Mouse (Mus musculus) midbrain, embryonic 11.5 days (tissue): ENCODE measurements at regions not wholly inside any gene's neighbourhood (a gene's known extent, or its start where the extent isn't known, plus 50 kb on each side); places are given as distances from the start of the nearest gene placed in this dataset.

Source experiments
- ATAC-seq: fragments of 200-750 bp; cut with Nextera tagmentation; 2 replicates; pipeline ENCODE4 v1.8.0; 2017; ENCODE audit warnings: moderate TSS enrichment, moderate library complexity; ENCODE audit not compliant: low FRiP score
- DNase-seq: peaks from one replicate; pipeline ENCODE4 v3.0.0; 2015; ENCODE audit warnings: low spot score; ENCODE audit errors: missing footprints
- H3K27ac ChIP-seq: fragments of 300-500 bp; sonication (generic); 2 replicates; pipeline ENCODE4 v1.5.1; 2014; ENCODE audit warnings: low read depth, low read length
- H3K27me3 ChIP-seq: fragments of 300-500 bp; sonication (generic); 2 replicates; pipeline ENCODE4 v1.6.1; 2014; ENCODE audit warnings: mild to moderate bottlenecking, low read length, moderate library complexity, mixed read lengths; ENCODE audit not compliant: control insufficient read depth, insufficient read depth
- H3K36me3 ChIP-seq: fragments of 300-500 bp; sonication (generic); 2 replicates; pipeline ENCODE4 v1.6.1; 2014; ENCODE audit warnings: mild to moderate bottlenecking, low read length, moderate library complexity, mixed read lengths; ENCODE audit not compliant: control insufficient read depth, insufficient read depth
- H3K4me1 ChIP-seq: fragments of 300-500 bp; sonication (generic); 2 replicates; pipeline ENCODE4 v1.6.1; 2014; ENCODE audit warnings: low read length; ENCODE audit not compliant: control insufficient read depth, insufficient read depth
- H3K4me2 ChIP-seq: fragments of 300-500 bp; sonication (generic); 2 replicates; pipeline ENCODE4 v1.6.1; 2014; ENCODE audit warnings: mild to moderate bottlenecking, moderate library complexity
- H3K4me3 ChIP-seq: fragments of 300-500 bp; sonication (generic); 2 replicates; pipeline ENCODE4 v1.5.1; 2014; ENCODE audit warnings: low read depth, low read length
- H3K9ac ChIP-seq: fragments of 300-500 bp; sonication (generic); 2 replicates; pipeline ENCODE4 v1.6.1; 2014; ENCODE audit warnings: low read length
- H3K9me3 ChIP-seq: fragments of 300-500 bp; sonication (generic); 2 replicates; pipeline ENCODE4 v1.6.1; 2016; ENCODE audit warnings: low read length; ENCODE audit not compliant: control insufficient read depth
- WGBS: fragments of 180-500 bp; shearing (Covaris S2); extraction: QIAGEN DNeasy Blood & Tissue Kit; methylation state at CpG from one replicate; pipeline ENCODE4 v1.1.7; 2014; 5-methylcytosine and 5-hydroxymethylcytosine counted together

GRCm38 (mm10) chr13:113489951-113490822 lies 128.2 kb downstream of the Snx18 start:
- WGBS, result 84% methylated on average over 6 of the region's 6 CpGs
- no peaks in the 10 kb centered on the region for H3K36me3 ChIP-seq
- DNase-seq (no peak), ATAC-seq (no peak)
- no peaks in the 10 kb centered on the region for H3K27me3 ChIP-seq
- H3K9ac ChIP-seq, result no peak overlapping the region
- H3K9me3 ChIP-seq, result no peaks in the 10 kb centered on the region
- H3K4me2 ChIP-seq, result no peak overlapping the region
- H3K27ac ChIP-seq, result no peak overlapping the region
- H3K4me3 ChIP-seq, result no peak overlapping the region
- no peaks in the 10 kb centered on the region for H3K4me1 ChIP-seq

- H3K9me3 ChIP-seq, result no peaks in the 10 kb centered on the region
- ATAC-seq (no peak), DNase-seq (no peak)
- H3K27ac ChIP-seq, result no peak overlapping the region
- H3K27me3 ChIP-seq, result no peaks in the 10 kb centered on the region
- no peaks in the 10 kb centered on the region for H3K36me3 ChIP-seq
- no peak overlapping the region for H3K9ac ChIP-seq
- no peaks in the 10 kb centered on the region for H3K4me1 ChIP-seq
- no peak overlapping the region for H3K4me3 ChIP-seq
- WGBS, result 81% methylated on average over 6 of the region's 6 CpGs
- H3K4me2 ChIP-seq, result no peak overlapping the region
Observed at GRCm38 (mm10) chr13:113486368-113486955, 131.9 kb downstream of the Snx18 start.

- no peaks in the 10 kb centered on the region for H3K27me3 ChIP-seq
- H3K9me3 ChIP-seq, result no peaks in the 10 kb centered on the region
- H3K36me3 ChIP-seq, result no peaks in the 10 kb centered on the region
- DNase-seq (no peak), ATAC-seq (no peak)
- H3K4me3 ChIP-seq, result no peak overlapping the region
- WGBS, result 91% methylated on average over 7 of the region's 7 CpGs
- H3K4me2 ChIP-seq, result no peak overlapping the region
- H3K9ac ChIP-seq, result no peak overlapping the region
- H3K4me1 ChIP-seq, result no peaks in the 10 kb centered on the region
- no peak overlapping the region for H3K27ac ChIP-seq
Observed at GRCm38 (mm10) chr13:113485511-113485910, 132.9 kb downstream of the Snx18 start.

GRCm38 (mm10) chr13:113484159-113484762 lies 134.1 kb downstream of the Snx18 start:
- Histone ChIP-seq H3K4me3 (no peak overlapping the region), H3K27me3 (no peaks in the 10 kb centered on the region), H3K4me2 (no peak overlapping the region), H3K9me3 (no peaks in the 10 kb centered on the region), H3K36me3 (no peaks in the 10 kb centered on the region), H3K4me1 (no peaks in the 10 kb centered on the region), H3K9ac (no peak overlapping the region), H3K27ac (no peak overlapping the region)
- DNase-seq (no peak), ATAC-seq (no peak)
- WGBS, result 79% methylated on average over 10 of the region's 10 CpGs

- H3K4me1 ChIP-seq, result no peaks in the 10 kb centered on the region
- H3K4me3 ChIP-seq, result no peak overlapping the region
- no peak for DNase-seq
- no peaks in the 10 kb centered on the region for H3K27me3 ChIP-seq
- H3K9me3 ChIP-seq, result no peaks in the 10 kb centered on the region
- no peak overlapping the region for H3K9ac ChIP-seq
- H3K27ac ChIP-seq, result no peak overlapping the region
- H3K36me3 ChIP-seq, result no peaks in the 10 kb centered on the region
- no peak for ATAC-seq
- 90% methylated on average over 1 of the region's 1 CpGs for WGBS
- H3K4me2 ChIP-seq, result no peak overlapping the region
Observed at GRCm38 (mm10) chr13:113482911-113483310, 135.5 kb downstream of the Snx18 start.

- Histone ChIP-seq H3K4me3 (no peak overlapping the region), H3K27me3 (no peaks in the 10 kb centered on the region), H3K4me2 (no peak overlapping the region), H3K9me3 (no peaks in the 10 kb centered on the region), H3K4me1 (no peaks in the 10 kb centered on the region), H3K36me3 (no peaks in the 10 kb centered on the region), H3K27ac (no peak overlapping the region), H3K9ac (no peak overlapping the region)
- ATAC-seq (no peak), DNase-seq (no peak)
- WGBS, result 77% methylated on average over 5 of the region's 5 CpGs
Observed at GRCm38 (mm10) chr13:113477901-113478510, 140.4 kb downstream of the Snx18 start.

GRCm38 (mm10) chr13:113470822-113471557 lies 147.4 kb downstream of the Snx18 start:
- Histone ChIP-seq H3K27me3 (no peaks in the 10 kb centered on the region), H3K9me3 (no peaks in the 10 kb centered on the region), H3K27ac (no peak overlapping the region), H3K36me3 (no peaks in the 10 kb centered on the region), H3K4me2 (no peak overlapping the region), H3K4me3 (no peak overlapping the region), H3K4me1 (no peaks in the 10 kb centered on the region), H3K9ac (no peak overlapping the region)
- no peak for DNase-seq
- 87% methylated on average over 7 of the region's 7 CpGs for WGBS
- ATAC-seq, result no peak

- no peak; the same call in 1 of the 2 replicates for ATAC-seq
- 85% methylated on average over 10 of the region's 10 CpGs for WGBS
- DNase-seq, result no peak
Observed at GRCm38 (mm10) chr13:113464190-113465064, 153.9 kb downstream of the Snx18 start.

More at GRCm38 (mm10) chr13:113464190-113465064, 153.9 kb downstream of the Snx18 start:
- no peak overlapping the region for H3K9ac ChIP-seq
- no peaks in the 10 kb centered on the region for H3K4me1 ChIP-seq
- no peak overlapping the region for H3K4me2 ChIP-seq
- H3K36me3 ChIP-seq, result no peaks in the 10 kb centered on the region
- no peak overlapping the region for H3K27ac ChIP-seq
- no peaks in the 10 kb centered on the region for H3K9me3 ChIP-seq
- no peak overlapping the region for H3K4me3 ChIP-seq
- no peaks in the 10 kb centered on the region for H3K27me3 ChIP-seq
